Mouse (Mus musculus) erythroid progenitor cell, adult 5-6 weeks (primary cell): ENCODE measurements around the gene Zfp648. TPM values are rescaled to one million over a fixed set of nuclear protein-coding genes. Genes with fewer than 3 reads are reported as not detected.

Experiments
- ATAC-seq: replicated peaks from 2 replicates; pipeline ENCODE4 v1.8.0; 2016; ENCODE audit warnings: moderate number of reproducible peaks, mild to moderate bottlenecking, moderate TSS enrichment, inconsistent platforms; ENCODE audit not compliant: poor library complexity, low FRiP score, severe bottlenecking
- total RNA-seq, 2 experiments: library from RNA; stranded (forward) in 1 of 2; stranded (reverse) in 1 of 2; fragments of 150-400 nt in 1 of 2; fragments of 186-747, 209-891 nt in 1 of 2; gene quantifications; 2 replicates each; pipeline versions ENCODE4 v1.2.3 to v1.2.4; 2015 to 2017; ENCODE audit warnings: low replicate concordance in 2 of 2

Zfp648 gene
- total RNA-seq, 2 experiments from 2014 or later = not detected

- no peak for ATAC-seq
Observed at GRCm38 (mm10) chr1:154204652-154205573, 3.9 kb downstream of the Zfp648 start.

- no peak for ATAC-seq
Observed at GRCm38 (mm10) chr1:154219991-154220390, 19.0 kb downstream of the Zfp648 start.

- ATAC-seq = no peak
Observed at GRCm38 (mm10) chr1:154220566-154220965, 19.6 kb downstream of the Zfp648 start.

- ATAC-seq = no peak
Observed at GRCm38 (mm10) chr1:154223807-154224207, 22.8 kb downstream of the Zfp648 start.

GRCm38 (mm10) chr1:154232594-154232993, 31.6 kb downstream of the Zfp648 start:
- no peak for ATAC-seq

GRCm38 (mm10) chr1:154233033-154233432, 32.0 kb downstream of the Zfp648 start:
- no peak for ATAC-seq

GRCm38 (mm10) chr1:154234814-154235213, 33.8 kb downstream of the Zfp648 start:
- no peak for ATAC-seq

GRCm38 (mm10) chr1:154238876-154239275, 37.9 kb downstream of the Zfp648 start:
- no peak for ATAC-seq

GRCm38 (mm10) chr1:154251186-154251585, 50.2 kb downstream of the Zfp648 start:
- no peak for ATAC-seq

GRCm38 (mm10) chr1:154252739-154253138, 51.8 kb downstream of the Zfp648 start:
- ATAC-seq = no peak
